Mouse (Mus musculus) liver, postnatal 0 days (tissue): Measurements from ENCODE around the gene 4931406C07Rik.

ENCODE experiments used
- CTCF ChIP-seq: sonication (generic); IDR thresholded peaks from 2 replicates; pipeline ENCODE4 v1.5.1; 2016; ENCODE audit warnings: antibody characterized with exemption, low read depth
- EP300 ChIP-seq: IDR thresholded peaks from 2 replicates; pipeline ENCODE4 v1.6.1; 2016; ENCODE audit warnings: antibody characterized with exemption, low read depth, mild to moderate bottlenecking

GRCm38 (mm10) chr9:15306398-15307119 lies at the start of gene 4931406C07Rik:
- TF ChIP-seq CTCF, result no peak
- TF ChIP-seq EP300, result no peak; the same call in 1 of the 2 replicates
